Mouse (Mus musculus) left cerebral cortex, postnatal 25 days (tissue): ENCODE results near the gene Scyl1. TPM values are rescaled to one million over a fixed set of nuclear protein-coding genes. Genes with fewer than 3 reads are reported as not detected.
A peak's percentile ranks its signal among the peaks of the same experiment; 100 is the strongest.
"Not testable (repeated sequence)": the region's sequence is repeated elsewhere in the genome, so short reads cannot be mapped to it uniquely, and the experiment has no call there.

Experiments used
- DNase-seq, 2 experiments: peaks; one replicate each; pipeline ENCODE4 v3.0.0; 2022; ENCODE audit warnings: low spot score in 2 of 2, mixed read lengths in 1 of 2
- intact Hi-C: fragments of 180-260 bp; cut with DNase I; formaldehyde crosslinking; loops from one replicate; pipeline ENCODE4 v1.15.1; 2025
- total RNA-seq, 2 experiments: library from RNA; stranded (reverse); gene quantifications; 2 replicates each; pipeline ENCODE4 v1.2.3; 2021

Scyl1 gene
- 10 to 100 TPM; 82.0 to 86.8 TPM for total RNA-seq

DNA sequence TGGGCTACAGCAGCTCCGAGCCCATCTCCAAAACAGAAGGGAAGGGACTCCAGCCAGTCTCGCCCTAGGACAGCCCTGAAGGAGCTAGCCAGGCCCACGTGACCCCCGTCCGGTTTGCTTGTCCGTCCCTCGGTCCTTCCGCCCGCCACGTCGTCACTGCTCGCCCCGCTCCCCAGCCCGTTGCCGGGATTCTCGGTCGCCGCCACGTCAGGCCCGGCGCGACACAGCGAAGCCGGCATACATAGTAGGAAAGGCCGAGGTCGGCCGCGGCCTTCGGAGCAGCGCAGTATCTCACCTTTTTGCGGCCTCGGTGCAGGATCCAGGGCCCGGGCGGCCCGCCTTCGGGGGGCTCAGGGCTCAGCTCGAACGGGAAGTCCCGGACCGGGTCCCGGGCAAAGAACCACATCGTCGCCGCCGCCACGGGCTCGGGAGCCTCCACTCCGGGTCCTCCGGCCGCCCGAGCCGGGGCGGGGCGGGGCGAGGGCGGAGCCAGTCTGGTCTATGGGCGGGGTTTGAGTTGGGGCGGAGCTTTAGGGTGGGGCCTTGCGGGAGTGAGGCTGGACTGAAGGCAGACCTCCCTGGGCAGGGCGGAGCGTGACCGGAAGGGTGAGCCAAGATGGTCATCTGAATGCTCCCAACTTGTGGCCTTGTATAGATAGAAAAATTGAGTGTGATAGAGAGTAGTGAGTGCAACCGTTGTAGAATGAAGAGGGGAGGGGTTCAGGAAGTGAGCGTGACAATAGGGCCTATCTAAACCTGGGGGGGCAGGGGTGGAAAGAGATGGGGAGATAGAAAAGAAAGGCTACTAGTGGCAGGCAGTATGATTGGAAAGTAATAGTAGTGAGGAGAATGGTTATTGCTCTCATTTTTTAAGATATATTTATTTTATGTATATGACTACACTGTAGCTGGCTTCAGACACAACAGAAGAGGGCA, at the start of gene Scyl1:
Gene Scyl1 (minus strand): TSS at position 495 of the 936 bp plus-strand sequence.
- peak; percentile 89 to 93 for DNase-seq
- intact Hi-C loops = loop anchor here (2.0 kb wide), 1 partner anchor 42 kb away; the partner anchor contains the start of gene Fam89b

GRCm38 (mm10) chr19:5819549-5819948, 48.3 kb upstream of the Scyl1 start:
- DNase-seq = no peak
- intact Hi-C loops = loop anchor here (2.0 kb wide), 1 partner anchor 17 kb away; no protein-coding TSS in a partner anchor

DNA sequence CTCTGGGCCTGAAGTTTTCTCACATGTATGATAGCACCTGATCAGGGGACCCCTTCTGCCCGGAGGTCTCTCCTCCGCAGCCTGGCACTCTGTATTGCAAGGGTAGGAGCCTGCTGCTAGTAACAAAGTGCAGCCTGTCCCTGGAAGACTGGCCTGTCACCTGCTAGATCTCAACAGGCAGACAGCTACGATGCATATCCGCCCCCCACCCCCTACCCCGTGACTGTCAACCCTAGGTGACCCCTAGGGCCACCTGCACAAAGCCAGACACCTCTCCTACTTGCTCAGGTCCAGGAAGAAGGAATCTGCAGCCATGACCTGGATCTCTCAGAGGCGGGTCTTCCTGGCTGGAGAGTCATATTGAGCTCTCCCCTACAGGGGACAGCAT, 47.4 kb upstream of the Scyl1 start:
- no peak for DNase-seq
- intact Hi-C loops = loop anchor here (2.0 kb wide), 1 partner anchor 16 kb away; no protein-coding TSS in a partner anchor

- intact Hi-C loops = loop anchor here (2.0 kb wide), 1 partner anchor 15 kb away; no protein-coding TSS in a partner anchor
- peak; percentile 82 to 96 for DNase-seq
Observed at GRCm38 (mm10) chr19:5817703-5818589, 46.7 kb upstream of the Scyl1 start.

DNA sequence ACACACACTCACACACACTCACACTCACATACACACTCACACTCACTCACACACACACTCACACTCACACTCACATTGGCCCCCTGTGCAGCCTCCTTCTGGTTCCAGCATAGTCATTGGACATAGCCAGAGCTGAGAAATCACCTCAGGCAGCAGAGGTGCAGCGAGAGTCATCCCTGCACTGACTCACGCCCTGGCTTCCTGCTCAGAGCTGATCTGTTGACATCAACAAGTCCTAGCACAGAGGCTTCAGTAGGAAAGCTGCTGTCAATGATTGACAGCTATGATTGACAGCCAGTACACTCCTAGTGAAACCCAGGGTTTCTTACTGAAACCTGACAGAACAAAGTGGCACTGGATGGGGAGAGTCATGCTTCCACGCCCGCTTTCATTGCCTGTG, 44.7 kb upstream of the Scyl1 start:
- no peak for DNase-seq
- intact Hi-C loops = no loop called here

GRCm38 (mm10) chr19:5815010-5815409, 43.8 kb upstream of the Scyl1 start:
- intact Hi-C loops = no loop called here
- peak; percentile 65 to 93 for DNase-seq

DNA sequence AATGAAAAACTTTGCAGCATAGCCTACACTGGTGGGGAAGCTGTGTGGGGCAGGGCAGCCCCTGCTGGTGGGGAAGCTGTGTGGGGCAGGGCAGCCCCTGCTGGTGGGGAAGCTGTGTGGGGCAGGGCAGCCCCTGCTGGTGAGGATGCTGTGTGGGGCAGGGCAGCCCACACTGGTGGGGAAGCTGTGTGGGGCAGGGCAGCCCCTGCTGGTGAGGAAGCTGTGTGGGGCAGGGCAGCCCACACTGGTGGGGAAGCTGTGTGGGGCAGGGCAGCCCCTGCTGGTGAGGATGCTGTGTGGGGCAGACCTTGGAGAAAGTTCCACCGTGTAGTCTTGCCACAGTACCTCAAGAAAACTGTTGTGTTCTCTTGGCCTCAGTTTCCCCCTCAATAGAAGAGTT, 42.8 kb upstream of the Scyl1 start:
- DNase-seq, intact Hi-C loops: not testable (repeated sequence)

GRCm38 (mm10) chr19:5813567-5813966, 42.3 kb upstream of the Scyl1 start:
- DNase-seq = no peak
- intact Hi-C loops = no loop called here

- DNase-seq = peak; percentile 91 to 99
- intact Hi-C loops = loop anchor here (1.0 kb wide), 1 partner anchor 9 kb away; no protein-coding TSS in a partner anchor
Observed at GRCm38 (mm10) chr19:5811771-5812504, 40.7 kb upstream of the Scyl1 start.

DNA sequence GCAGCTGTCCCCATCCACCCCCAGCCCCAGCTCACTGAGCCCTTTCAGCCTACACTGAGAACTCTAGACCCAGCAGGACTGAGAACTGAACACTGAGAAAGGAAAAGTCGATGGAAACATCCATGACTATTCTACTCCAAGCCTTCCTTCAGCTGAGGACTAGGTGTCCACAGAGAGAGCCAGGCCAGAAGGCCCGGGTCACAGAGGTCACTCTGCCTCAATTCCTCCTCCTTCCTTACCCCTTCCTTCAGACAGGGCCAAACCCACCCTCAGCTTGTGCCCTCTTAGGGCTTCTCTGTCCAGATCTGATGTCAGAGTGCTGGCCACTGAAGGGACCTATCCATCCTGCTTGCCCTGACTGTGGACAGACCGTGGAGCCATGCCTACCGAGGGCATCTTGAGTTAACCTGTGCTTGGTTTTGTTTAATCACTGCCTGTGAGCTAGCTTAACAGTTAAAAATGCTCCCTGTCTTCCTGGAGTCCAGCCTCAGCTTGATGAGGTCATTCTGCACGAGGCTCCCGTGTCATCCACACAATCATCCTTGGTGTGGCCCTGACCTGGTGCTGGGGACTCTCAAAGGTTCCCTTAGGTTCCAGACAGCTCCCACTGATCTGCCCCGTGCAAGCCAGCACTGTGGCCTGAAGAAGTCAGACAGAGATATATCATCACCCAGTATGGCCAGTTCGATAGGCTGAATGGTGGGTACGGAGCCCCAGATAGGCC, 39.8 kb upstream of the Scyl1 start:
- no peak for DNase-seq
- intact Hi-C loops = no loop called here

GRCm38 (mm10) chr19:5810103-5810839, 39.1 kb upstream of the Scyl1 start:
- intact Hi-C loops = no loop called here

DNA sequence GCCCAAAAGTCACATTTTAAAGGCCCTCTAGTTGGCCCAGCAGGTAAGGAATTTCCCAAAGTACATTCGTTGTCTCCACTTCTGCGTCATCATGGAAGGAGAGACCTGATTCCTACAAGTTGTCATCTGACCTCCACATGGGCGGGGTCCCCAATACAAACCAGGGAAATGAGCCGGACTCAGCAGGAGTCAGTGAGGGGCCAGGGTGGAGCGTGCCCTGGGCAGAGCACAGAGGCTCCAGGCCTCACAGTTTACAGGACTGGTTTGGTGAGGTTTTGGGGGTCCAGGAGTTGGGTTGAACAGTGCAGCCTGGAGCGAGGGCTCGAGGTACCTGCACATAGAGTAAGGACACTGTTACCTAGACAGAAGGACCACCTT, 38.5 kb upstream of the Scyl1 start:
- no peak for DNase-seq
- intact Hi-C loops = no loop called here

More at GRCm38 (mm10) chr19:5810103-5810839, 39.1 kb upstream of the Scyl1 start:
- peak; percentile 53 to 84 for DNase-seq

DNA sequence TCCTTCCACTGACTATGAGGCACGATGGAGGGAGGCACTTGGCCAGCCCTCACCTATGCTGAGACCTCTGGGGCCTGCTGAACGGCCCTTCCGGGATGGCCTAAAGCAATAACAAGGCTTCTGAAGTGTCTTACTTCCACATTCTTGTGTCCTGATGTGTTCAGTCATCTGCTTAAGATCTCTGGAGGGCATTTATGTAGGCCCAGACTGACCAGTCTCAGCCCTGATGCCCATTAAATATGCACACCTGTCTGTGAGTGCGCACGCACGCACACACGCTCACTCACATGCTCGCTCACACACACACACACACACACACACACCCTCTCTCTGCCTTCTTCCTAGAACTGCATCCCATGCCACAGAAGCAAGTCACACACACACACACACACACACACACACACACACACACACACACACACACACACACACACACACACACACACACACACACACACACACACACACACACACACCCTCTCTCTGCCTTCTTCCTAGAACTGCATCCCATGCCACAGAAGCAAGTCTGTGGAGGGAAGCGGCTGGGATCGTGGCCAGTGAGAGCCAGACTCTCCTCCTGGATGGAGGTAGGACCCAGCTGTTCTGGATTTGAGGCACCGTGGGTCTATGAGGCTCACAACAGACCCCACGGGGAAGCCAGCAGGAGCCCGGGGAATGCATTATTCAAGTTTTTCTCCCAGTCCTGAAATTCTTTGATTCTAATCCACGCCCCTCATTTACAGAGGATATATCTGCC, 37.9 kb upstream of the Scyl1 start:
- intact Hi-C loops = no loop called here
- DNase-seq = no peak

GRCm38 (mm10) chr19:5807740-5808139, 36.5 kb upstream of the Scyl1 start:
- intact Hi-C loops = no loop called here
- no peak for DNase-seq

- no peak for DNase-seq
- intact Hi-C loops = no loop called here
Observed at GRCm38 (mm10) chr19:5806809-5807205, 35.6 kb upstream of the Scyl1 start.

DNA sequence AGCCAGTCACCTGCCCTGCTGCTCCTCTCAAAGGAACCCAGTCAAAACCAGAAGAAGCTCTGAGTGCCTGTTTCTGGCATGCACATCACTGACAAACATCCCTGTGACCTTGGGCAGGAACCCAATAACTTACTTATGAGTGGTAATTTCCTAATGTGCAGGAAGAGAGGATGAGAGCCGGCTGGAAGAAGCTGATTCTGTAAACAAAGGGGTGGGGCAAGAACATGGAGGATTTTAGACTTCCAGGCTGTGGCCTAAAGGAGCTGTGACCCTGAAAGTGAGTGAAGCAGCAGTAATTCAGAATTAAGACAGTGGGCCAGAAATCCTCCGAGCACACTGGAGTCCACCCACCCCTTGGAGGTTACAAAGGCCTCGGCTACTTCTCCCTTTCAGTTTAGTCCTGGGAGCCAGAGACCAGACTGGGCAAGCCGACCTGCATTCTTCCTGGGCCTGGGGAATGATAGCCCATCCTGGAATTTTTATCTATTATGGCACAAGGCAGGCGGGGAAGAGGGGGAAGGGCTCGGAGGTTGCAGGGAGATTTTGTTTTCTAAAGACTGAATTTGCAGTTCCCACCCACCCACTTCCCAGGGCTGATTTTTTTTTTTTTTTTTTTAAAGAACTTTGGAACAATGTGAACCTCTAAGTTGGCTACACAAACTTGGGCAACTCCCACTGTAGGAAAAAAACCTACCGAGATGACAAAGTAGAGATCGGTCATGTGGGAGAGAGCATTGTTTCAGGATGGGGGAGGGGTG, 35.0 kb upstream of the Scyl1 start:
- DNase-seq = peak in 1 of 2 experiments; percentile 62

More for the DNA sequence above, 35.0 kb upstream of the Scyl1 start:
- intact Hi-C loops = no loop called here
